Mouse (Mus musculus): Measurements from ENCODE around the gene Ctdnep1. TPM values are rescaled to one million over a fixed set of nuclear protein-coding genes. Genes with fewer than 3 reads are reported as not detected.
A peak's percentile ranks its signal among the peaks of the same experiment; 100 is the strongest.

Ctdnep1 gene
- total RNA-seq, 2 experiments from 2014 or later = 19.3 to 254 TPM

DNA sequence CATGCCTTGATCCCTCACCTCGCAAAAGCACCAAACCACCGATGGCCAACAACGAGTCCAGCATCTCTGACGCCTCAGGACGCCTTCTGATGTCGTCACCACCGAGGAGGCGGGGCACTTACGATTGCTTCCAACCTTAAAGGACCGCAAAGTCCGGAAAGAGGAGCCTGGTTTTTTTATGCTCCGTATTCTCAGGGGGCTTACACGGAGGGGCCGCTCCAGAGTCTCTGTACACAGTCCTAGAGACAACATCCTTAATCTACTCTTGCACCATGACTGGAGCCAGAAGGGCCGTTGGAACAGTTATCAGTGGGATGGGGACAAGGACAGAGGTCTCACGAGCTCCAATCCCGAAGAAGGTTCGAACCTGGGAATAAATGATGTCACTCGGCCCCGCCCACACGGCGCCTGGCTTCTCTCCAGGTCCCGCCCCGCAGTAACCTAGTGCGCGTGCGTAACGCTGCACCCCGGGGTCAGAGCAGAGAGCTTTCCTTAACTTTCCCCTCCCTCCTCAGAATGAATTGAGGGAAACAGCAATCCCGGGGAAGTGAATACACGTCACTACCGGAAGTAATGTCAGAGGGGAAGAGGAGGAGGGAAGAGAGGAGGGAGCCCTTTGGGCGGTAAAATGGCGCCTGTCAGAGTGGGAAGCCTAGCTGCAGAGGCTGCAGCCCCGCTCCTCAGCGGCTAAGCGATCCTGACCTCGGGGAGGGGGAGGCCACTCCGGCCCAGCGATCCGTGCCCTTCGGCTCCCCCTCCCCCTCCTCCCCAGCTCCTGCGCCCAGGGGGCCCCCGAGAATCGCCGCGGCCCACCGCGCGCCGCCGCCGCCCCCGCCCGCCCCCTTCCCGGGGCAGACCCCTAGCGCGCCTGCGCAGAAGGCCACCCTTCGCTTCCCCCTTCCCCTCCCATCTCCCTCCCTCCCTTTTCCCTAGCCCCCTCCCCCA lies 488 bp upstream of the Ctdnep1 start:
- peak; percentile 89 for ATAC-seq (replicated peaks; ENCODE audit: poor library complexity, severe bottlenecking)

DNA sequence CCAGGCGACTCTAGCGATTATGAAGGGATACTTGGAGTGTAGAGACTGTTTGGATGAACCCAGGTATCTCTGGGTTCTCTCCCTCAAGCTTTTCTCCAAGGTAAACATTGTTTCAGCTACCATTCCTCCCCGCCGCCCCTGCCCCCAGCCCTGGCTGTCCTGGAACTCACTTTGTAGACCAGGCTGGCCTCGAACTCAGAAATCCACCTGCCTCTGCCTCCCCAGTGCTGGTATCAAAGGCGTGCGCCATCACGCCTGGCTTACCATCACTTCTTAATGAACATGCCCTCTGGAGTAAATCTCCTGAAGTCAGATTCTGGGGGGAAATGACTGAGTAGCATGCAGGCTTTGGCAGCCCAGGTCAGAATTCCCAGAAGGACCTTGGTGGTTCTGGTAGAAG lies 1.3 kb downstream of the Ctdnep1 start, which contains the start of gene Elp5:
Elp5 (minus strand) TSS at position 293 of the 400 bp plus-strand sequence.
- ATAC-seq (replicated peaks; ENCODE audit: poor library complexity, severe bottlenecking) = no peak

DNA sequence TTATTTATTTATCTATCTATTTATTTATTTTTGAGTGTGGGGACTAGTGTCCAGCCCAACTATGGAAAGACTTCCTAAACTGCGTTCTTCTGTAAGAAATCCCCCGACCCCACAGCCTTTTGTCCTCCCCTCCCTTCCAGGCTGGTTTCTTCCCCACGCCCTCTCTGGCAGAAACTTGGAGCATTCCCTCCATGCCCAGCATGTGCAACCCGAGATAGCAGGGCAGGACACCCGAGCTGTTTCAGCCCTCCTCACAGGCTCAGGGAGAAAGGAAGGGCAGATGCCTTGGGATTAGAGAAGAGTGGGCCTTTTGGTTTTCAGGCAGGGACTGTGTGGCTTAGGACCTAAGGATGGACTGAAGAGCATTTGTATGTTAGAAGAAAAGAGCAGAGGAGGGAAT lies 1.9 kb downstream of the Ctdnep1 start:
- ATAC-seq (replicated peaks; ENCODE audit: poor library complexity, severe bottlenecking) = no peak

DNA sequence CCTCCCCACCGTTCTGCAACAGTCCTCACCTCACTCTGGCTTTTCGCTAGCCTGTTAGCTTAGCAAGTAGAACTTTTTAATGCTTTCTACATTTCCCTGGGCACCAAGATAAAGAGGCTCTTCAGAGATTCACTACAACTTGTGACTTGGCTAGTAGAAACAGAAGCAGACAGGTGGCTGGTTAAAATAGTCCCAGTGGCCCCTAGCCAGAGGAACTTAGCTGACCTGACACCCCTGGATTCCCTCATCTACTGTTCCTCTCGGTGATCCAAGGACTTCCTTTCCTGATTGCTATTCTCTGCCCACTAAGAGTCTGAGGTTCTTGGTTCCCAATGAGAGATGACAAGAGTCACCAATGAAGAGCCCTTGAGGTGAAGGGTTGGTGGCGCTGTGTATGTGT lies 2.4 kb downstream of the Ctdnep1 start:
- no peak for ATAC-seq (replicated peaks; ENCODE audit: poor library complexity, severe bottlenecking)

DNA sequence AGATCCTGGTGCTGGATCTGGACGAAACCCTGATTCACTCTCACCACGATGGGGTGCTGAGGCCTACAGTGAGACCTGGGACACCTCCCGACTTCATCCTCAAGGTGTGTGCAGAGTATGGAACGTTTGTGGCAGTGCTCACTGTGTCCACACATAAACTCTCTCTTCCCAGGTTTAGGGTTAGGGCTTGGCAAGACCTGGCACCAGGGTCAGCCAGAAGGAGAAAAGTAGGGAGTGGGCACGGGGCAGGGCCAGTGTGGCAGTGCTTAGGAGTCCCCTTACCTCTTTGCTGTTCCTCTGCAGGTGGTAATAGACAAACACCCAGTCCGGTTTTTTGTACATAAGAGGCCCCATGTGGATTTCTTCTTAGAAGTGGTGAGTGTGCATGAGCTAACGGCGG lies 3.5 kb downstream of the Ctdnep1 start:
- ATAC-seq (replicated peaks; ENCODE audit: poor library complexity, severe bottlenecking) = no peak

DNA sequence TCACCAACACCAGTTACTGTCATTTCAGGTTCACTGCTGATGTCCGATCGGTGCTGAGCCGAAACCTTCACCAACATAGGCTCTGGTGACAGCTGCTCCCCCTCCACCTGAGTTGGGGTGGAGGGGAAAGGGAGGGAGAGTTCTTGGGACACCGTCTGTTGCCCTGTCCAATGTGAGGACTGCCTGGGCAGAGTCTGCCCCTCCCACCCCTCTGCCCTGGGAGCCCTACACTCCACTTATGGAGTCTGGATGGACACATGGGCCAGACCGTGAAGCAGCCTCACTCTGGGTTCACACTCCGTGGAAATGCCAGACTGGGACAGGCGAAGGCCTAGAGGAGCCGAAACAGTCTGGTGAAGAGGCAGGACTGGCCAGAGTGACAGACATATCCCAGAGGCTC lies 9.0 kb downstream of the Ctdnep1 start:
- no peak for ATAC-seq (replicated peaks; ENCODE audit: poor library complexity, severe bottlenecking)

DNA sequence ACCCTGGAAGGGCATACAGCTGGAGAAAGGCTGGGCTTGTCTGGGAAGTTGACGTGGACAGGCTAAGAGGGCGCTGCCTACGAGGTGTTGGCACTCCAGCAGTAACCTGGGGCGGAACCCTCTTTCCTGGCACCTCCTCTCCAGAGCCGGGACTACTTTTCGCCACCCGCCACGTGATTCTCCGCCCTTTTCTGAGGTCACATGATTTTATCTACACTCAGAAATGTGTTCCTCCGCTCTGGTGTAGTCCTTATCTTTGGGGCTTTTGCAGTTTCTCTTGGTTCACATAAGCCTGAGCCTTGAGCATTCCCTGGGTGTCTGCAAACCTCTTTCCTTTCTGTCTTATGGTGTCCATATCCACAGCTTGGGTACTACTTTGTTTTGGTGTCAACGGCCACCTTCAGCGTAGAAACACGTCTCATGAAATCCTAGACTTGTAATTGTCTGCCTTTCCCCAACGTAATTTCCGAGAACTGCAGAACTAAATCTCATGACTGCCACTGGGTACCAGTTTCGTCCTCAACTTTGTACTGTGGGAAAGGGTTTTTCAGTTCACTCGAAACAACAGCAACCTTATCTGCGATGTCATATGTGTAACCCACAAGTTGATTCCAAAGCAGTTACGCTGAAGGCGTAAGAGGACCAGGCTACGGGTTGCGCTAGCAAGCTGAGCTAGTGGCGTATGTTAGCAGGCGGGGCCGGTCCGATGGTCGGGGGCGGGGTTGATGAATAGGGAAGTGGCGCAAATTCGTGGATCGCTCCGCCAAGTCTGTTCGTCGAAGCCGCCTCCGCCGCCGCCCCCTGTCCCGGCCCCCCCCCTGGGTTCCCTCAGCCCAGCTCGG lies 10.1 kb downstream of the Ctdnep1 start, which contains the start of gene Gabarap:
Gabarap (plus strand) TSS at position 294 of the 842 bp plus-strand sequence.
- ATAC-seq (replicated peaks; ENCODE audit: poor library complexity, severe bottlenecking) = peak; percentile 70

DNA sequence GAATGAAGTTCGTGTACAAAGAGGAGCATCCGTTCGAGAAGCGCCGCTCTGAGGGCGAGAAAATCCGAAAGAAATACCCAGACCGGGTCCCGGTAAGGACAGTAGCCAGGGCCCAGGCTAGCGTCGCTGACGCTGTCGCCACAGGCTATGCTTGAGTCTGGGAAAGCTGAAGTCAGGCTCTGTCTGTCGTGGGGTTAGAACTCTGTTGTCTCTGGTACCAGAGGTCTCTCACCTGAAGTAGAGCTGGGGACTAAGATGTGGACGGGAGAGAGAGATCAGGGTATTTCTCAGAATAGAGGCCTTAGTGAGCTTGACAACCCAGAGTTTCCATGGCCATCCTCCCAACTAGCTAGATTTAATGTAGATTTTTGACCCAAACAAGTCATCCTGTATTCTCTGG lies 10.8 kb downstream of the Ctdnep1 start:
- no peak for ATAC-seq (replicated peaks; ENCODE audit: poor library complexity, severe bottlenecking)

DNA sequence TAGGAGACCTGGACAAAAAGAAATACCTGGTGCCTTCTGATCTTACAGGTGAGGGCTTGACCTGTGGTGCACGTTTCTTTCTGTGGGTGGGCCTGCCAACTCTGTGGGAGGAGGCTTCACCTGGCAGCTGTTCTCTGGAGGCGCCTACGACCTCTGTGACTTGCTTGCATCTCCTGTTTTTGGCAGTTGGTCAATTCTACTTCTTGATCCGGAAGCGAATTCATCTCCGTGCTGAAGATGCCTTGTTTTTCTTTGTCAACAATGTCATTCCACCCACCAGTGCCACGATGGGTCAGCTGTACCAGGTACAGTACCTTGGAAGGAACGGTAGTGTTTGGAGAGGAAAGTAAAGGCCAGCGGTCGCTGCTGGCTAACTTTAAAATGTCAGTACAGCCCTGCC lies 11.4 kb downstream of the Ctdnep1 start:
- no peak for ATAC-seq (replicated peaks; ENCODE audit: poor library complexity, severe bottlenecking)

DNA sequence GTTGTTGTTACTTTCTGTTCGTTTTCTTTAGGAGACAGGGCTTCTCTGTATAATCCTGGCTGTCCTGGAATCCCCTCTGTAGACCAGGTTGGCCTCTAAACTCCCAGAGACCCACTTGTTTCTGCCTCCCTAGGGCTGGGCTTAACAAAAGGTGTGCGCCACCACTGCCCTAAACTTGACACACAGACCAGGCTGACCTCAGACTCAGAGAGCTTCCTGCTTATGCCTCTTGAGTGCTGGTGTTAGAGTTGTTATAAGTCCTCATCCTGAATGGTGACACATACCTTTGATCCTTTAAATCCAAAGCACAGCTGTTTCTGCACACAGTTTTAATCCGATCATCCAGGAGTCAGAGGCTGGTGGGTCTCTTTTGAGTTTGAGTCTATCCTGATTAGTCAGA lies 12.0 kb downstream of the Ctdnep1 start:
- no peak for ATAC-seq (replicated peaks; ENCODE audit: poor library complexity, severe bottlenecking)

DNA sequence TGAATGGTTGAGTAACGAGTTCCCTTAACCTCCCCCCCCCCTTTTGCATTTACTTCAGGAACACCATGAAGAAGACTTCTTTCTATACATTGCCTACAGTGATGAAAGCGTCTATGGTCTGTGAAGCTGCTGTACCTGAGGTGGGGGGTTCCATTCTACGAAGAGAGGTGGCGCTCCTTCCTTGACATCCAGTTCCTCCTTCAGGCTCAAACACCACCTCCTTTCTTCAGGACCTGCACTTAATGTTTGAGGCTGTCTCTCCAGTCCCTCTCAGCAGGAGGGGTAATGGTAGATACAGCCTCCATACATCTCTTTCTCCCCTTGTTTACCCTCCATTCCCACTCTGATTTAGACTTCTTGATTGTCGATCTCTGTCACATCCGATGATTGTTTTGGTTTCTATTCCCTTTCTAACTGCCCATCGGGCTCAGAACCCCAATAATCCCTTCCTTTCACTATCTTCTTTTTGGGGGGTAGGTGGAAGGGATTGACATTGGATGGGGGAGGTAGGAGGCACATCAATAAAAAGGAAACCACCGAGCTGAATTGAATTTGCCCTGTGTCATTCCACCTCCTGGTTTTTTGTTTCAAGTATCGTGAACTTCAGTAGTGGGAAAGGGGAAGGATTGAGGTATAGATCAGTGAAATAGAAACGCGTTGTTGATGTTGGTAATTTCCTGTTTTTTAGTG lies 13.6 kb downstream of the Ctdnep1 start:
- no peak for ATAC-seq (replicated peaks; ENCODE audit: poor library complexity, severe bottlenecking)

DNA sequence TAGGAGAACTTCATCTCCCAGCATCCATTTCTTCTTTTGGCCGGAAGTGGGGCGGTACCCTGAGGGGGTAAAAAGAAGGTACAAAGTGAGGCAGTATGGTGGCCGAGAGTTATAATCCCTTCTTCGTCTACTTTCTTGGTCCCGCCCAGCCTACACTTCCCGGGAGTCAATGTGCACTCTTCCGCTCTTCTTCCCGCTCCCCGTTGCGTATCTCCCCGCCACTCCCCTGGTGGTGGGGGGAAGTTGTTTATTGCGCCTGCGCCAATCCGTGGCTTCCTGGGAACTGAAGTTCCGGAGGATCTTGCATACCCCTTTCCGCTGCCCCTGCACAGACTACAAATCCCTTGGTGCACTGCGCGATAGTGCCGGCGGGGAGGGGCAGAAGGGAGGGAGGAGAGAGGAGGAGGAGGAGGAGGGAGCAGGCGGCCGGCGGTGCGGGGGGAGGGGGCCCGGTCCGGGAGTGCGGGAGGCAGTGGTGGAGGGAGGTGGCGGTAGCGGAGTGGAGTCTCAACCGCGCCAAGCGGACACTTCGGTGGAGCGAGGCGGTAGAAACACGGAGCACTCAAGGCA lies 14.5 kb downstream of the Ctdnep1 start, which contains the start of gene Phf23:
Phf23 (plus strand) TSS at position 387 of the 570 bp plus-strand sequence.
- peak; percentile 58 for ATAC-seq (replicated peaks; ENCODE audit: poor library complexity, severe bottlenecking)

DNA sequence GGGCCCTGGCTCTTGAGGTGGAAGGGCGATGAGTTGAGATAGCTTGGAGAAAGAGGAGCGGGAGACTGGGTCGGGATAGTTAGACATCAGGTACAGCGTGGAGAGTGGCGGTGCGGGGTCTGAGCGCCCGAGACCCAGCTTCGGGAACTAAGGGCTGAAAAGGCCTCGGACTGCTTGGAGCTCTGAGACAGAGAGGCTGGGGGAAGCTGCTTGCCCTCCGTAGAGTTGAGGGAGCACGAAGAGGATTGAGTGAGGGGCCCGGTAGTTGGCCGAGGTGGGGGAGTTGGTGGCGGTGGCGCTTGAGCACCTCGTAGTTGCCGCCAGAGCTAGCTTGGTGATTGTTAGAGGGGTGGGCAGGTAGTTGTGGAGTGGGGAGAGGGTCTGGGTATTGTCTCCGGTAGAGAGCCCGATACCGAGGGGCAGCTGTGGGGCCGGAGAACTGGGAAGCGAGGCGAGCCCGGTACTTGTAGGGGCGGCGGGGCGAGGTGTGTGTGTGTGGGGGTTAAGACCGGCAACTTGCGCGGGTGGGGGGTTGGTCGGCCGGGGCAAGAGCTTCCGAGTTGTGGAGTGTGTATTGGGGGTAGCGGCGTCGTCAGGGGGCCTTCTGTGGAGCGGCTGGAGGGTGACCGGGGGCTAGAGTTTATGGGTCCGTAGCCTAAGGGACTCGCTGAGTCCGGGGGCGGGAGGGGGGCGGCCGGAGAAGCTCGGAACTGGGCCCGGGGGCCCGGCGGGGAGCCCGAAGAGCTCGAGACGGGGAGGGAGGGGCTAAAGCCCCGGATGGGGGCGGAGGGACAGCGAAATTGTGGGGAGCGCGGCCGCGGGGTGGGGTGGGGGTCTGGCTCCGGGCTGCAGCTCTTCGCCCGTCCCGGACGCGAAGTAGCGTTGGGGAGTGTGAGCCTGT lies 15.5 kb downstream of the Ctdnep1 start:
- no peak; the same call in 1 of the 2 replicates for ATAC-seq (replicated peaks; ENCODE audit: poor library complexity, severe bottlenecking)

DNA sequence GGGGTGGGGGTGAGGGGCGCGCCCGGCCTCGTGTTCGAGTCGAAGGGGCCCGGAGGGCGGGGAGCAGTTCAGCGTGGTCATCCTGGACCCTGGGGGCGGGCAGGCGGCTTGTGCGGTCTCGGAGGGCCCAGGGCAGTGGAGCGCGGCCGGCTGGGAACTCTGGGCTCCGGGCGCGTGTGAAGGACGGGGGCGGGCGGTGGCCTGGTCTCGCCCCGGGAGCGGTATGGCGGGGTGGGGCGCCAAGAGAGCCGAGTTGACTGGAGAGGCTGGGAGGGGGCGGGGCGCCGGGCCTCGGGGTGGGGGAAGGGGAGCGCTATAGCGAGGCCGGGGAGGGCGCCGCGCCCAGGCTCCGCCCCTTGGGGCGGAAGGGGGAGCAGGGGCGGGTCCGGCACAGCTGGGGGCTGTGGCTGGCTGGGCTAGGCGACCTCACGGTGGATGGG lies 16.1 kb downstream of the Ctdnep1 start:
- ATAC-seq (replicated peaks; ENCODE audit: poor library complexity, severe bottlenecking) = peak; percentile 35

DNA sequence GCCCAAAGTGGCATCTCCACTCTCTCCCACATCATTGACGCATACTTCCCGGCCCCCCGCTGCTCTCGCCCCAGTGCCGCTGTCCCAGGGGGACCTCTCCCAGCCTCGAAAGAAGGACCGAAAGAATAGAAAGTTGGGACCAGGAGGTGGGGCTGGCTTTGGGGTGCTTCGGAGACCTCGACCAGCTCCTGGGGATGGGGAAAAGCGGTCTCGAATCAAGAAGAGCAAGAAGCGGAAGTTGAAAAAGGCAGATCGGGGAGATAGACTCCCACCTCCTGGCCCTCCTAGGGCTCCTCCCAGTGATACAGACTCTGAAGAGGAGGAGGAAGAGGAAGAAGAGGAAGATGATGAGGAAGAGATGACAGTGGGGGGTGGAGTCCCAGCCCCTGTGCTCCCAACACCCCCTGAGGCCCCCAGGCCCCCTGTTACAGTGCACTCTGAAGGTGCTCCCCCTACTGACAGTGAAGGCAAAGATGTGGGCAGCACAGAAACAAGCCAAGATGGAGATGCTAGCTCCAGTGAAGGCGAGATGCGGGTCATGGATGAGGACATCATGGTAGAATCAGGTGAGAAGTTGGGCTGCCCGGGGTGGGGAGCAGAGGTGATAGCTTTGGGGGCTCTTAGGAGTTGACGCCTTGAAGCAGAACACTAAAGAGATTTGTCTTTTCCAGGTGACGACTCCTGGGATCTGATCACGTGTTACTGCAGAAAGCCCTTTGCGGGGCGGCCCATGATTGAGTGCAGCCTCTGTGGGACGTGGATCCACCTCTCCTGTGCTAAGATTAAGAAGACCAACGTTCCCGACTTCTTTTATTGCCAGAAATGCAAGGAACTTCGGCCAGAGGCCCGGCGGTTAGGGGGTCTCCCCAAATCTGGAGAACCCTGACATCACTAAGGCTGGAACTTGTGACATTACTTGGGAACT lies 17.9 kb downstream of the Ctdnep1 start:
- ATAC-seq (replicated peaks; ENCODE audit: poor library complexity, severe bottlenecking) = no peak

DNA sequence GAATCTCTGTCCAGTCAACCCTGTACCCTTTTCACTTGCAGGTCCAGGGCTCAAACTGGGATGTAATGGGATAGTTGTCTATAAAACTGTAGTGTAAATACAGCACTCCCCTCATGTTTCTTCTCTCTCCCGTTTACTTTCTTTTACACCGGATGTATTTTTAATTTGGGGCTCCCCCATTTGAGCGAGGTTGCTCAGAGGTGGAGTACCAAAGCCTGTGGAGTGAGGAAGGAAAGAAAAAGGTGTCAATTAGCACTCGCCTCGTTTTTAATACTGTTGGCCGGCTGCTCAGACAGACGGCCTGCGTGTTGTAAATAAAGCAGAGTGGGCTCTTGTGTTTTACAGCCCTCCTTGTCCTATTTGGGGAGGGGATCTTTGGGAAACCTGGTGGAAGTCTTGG lies 18.7 kb downstream of the Ctdnep1 start:
- no peak for ATAC-seq (replicated peaks; ENCODE audit: poor library complexity, severe bottlenecking)

DNA sequence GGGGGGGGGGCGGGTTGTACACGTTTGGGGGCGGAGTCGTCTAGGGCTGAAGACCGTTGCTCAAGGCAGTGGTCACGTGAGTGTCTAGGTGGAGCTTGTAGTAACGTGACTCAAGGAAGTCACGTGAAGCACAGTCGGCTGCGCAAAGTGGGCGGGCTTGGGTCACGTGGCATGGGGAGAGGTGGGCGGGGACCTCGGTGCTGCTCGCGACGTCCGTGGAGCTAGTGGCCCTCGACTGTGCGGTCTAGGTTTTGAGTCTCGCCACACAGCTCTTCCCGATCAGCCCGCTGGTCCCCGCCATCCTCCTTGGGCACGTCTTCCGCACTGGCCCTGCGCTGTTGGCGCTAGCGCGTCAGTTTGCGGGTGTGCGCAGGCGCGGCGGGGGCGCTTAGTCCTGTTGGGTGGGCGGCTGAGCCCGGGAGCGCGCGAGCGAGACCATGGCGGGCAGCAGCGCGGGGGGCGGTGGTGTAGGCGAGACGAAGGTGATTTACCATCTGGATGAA lies 19.5 kb downstream of the Ctdnep1 start, which contains the start of gene Dvl2:
Dvl2 (plus strand) TSS at position 200 of the 503 bp plus-strand sequence.
- peak; percentile 54 for ATAC-seq (replicated peaks; ENCODE audit: poor library complexity, severe bottlenecking)

DNA sequence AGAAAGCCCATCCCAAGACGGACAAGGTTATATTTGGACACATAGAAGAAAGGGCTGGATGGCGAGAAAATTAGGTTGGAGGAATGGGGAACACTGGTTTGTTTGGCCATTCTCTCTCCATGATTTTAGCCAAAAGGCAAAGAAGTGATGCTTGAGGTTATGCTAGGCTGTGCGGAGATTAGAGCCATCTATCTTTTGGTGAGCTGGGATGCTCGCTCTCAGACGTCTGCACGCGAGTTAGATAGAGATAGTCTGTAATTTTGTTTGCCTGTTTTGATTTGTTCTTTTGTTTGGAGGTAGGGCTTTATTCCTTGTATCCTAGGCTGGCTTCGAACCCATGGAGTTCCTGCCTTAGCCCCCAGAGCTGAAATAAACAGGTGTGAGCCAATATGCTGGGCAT lies 20.2 kb downstream of the Ctdnep1 start:
- ATAC-seq (replicated peaks; ENCODE audit: poor library complexity, severe bottlenecking) = no peak

Data from granulocyte monocyte progenitor cell, adult 5-6 weeks (primary cell).